Mouse (Mus musculus): ENCODE data around the gene Myh2. TPM values are rescaled to one million over a fixed set of nuclear protein-coding genes. Genes with fewer than 3 reads are reported as not detected.

Myh2 gene
- not detected in 2 replicates for polyA plus RNA-seq (2016; fragmentation: Nextera tagmentation; extraction: Ambion mirVana)

DNA sequence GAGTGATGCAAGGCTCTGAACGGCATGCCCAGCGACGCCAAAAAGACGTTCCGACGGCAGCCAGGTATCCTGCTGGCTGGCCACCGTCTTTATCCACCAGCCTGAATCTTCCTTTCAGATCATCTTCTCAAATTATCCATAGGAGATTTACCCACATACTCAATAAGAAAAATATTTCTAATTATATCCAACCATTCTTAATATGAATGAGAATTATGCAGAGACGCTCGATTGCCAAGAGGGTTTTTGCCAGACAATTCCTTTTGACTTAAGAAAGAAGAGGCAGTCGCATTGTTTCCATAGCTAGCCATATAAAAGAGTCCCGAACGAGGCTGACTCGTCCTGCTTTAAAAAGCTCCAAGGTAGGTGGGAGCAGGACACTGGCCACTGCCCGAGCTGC is at the start of gene Myh2:
TSS of gene Myh2 (plus strand) at position 301 of the 400 bp plus-strand sequence.
- Histone ChIP-seq H3K27me3 (ENCODE audit: low read depth, poor library complexity, severe bottlenecking) (no peaks in the 10 kb centered on the region), H3K4me3 (no peak within 1 kb of the TSS), H3K27ac (no peak within 1 kb of the TSS), H3K9me3 (replicated peaks) (no peaks in the 10 kb centered on the region), H3K36me3 (no peaks in the 10 kb centered on the region), H3K4me1 (no peaks in the 10 kb centered on the region)
- WGBS, result 86% methylated on average over 14 of the region's 14 CpGs
- no peak for DNase-seq (ENCODE audit: low spot score)

DNA sequence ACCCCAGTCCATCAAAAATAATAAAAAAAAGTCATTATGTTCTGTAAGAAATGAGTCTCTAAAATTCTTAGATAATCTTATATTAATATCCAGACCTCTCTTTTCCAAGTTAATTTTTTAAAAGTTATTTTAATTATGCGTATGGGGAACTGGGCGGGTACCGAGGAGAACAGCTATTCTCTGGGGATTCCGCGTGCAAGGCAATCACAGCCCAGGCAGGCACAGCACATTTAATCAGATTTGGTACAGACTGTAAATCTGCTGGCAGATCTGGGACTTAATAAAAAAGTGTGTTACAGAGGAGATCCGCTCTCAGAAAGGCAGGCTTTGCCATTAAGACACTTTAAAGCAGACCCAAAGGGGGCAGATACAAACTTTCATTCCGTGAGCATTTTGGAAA is 45.9 kb upstream of the Myh2 start:
- Histone ChIP-seq H3K27ac (no peak overlapping the region), H3K36me3 (no peaks in the 10 kb centered on the region), H3K4me1 (peaks cover 4% of the 10 kb centered on the region; the same call in 1 of the 2 replicates), H3K27me3 (ENCODE audit: low read depth, poor library complexity, severe bottlenecking) (no peaks in the 10 kb centered on the region), H3K9me3 (replicated peaks) (no peaks in the 10 kb centered on the region), H3K4me3 (no peak overlapping the region)
- no peak for DNase-seq (ENCODE audit: low spot score)
- WGBS, result 87% methylated on average over 7 of the region's 7 CpGs

DNA sequence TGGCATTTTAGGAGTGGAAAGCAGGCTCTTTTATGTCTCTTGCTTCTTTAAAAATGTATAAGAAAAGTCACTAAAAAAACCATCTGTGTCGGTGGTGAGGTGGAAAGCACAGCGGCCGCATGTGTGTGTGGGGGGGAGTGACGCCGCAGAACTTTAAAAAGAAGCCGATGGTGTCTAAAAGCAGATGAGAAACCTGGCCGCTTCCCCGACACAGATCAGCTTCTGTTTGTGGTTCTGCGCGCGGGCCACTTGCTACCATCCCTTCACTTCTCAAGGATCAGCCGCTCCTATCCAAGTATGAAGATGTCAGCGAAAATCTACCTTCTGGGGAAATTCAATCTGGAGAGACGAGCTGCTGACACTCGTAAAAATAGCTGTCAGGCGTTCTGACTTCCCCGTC is 45.5 kb upstream of the Myh2 start:
- Histone ChIP-seq H3K27me3 (ENCODE audit: low read depth, poor library complexity, severe bottlenecking) (no peaks in the 10 kb centered on the region), H3K36me3 (no peaks in the 10 kb centered on the region), H3K27ac (no peak overlapping the region), H3K4me1 (peaks cover 4% of the 10 kb centered on the region; the same call in 1 of the 2 replicates), H3K4me3 (no peak overlapping the region), H3K9me3 (replicated peaks) (no peaks in the 10 kb centered on the region)
- WGBS, result 73% methylated on average over 17 of the region's 17 CpGs
- DNase-seq (ENCODE audit: low spot score), result no peak

DNA sequence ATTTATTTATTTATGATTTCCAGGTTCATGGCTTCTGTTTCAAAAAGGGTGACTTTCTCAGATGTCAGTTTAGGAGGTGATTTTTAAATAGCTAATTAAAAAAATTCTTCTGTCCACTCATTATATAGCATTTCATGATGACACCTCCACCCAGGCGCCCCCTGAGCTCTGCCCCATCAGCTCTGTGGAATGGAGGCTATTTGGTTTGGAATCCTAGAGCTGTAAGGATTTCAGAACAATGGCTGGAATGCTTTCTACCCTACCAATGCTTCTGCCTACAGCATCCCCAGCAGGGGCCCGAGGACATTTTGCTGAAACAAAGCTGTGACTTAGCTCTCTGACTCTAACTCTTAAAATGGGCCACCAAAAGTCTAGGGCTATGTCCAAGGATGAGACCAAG is 37.3 kb upstream of the Myh2 start:
- Histone ChIP-seq H3K4me1 (no peaks in the 10 kb centered on the region), H3K36me3 (no peaks in the 10 kb centered on the region), H3K9me3 (replicated peaks) (no peaks in the 10 kb centered on the region), H3K27me3 (ENCODE audit: low read depth, poor library complexity, severe bottlenecking) (no peaks in the 10 kb centered on the region), H3K4me3 (no peak overlapping the region), H3K27ac (no peak overlapping the region)
- DNase-seq (ENCODE audit: low spot score), result no peak
- WGBS, result 89% methylated on average over 2 of the region's 2 CpGs

DNA sequence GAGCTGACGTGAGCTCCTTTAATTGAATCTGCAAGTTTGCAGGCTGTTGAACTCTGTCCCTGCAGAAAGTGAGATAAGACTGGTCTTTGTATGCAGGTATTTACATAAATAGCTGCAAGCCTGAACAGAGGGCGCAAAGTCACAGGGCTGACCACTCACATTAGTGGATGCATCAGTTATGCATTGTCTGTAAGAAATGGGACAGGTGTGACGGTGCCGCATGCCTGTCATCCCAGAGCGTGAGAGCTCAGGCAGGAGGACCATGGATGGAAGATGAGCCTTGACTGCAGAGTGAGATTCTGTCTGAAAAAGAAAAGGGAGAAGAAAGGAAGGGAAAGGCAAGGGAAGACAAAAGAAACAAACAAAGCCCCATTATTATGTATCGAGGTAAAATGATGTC is 36.2 kb upstream of the Myh2 start:
- WGBS, result 91% methylated on average over 6 of the region's 6 CpGs
- Histone ChIP-seq H3K27ac (no peak overlapping the region), H3K4me3 (no peak overlapping the region), H3K9me3 (replicated peaks) (no peaks in the 10 kb centered on the region), H3K36me3 (no peaks in the 10 kb centered on the region), H3K27me3 (ENCODE audit: low read depth, poor library complexity, severe bottlenecking) (no peaks in the 10 kb centered on the region), H3K4me1 (0 out of 2 replicates have a peak, but pooled peaks cover 2% of the 10 kb centered on the region)
- DNase-seq (ENCODE audit: low spot score), result no peak

DNA sequence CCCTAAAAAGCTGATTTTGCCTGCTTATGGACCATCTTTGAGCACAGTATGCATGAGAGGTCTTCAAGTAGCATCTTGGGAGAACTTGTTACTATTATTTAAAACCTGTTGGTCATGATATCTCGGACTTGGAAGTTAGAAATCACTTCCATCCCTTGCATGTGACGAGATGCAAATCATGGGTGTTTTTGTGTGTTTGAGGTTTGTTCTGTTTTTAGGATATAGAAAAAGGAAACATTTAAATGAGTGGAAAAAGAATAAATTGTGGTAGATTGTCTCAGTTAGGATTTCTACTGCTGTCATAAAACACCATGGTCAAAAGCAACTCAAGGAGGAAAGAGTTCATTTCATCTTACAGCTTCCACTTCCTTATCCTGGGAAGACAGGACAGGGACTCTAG is 35.3 kb upstream of the Myh2 start:
- Histone ChIP-seq H3K4me1 (0 out of 2 replicates have a peak, but pooled peaks cover 2% of the 10 kb centered on the region), H3K36me3 (no peaks in the 10 kb centered on the region), H3K9me3 (replicated peaks) (no peaks in the 10 kb centered on the region), H3K27me3 (ENCODE audit: low read depth, poor library complexity, severe bottlenecking) (no peaks in the 10 kb centered on the region), H3K27ac (no peak overlapping the region), H3K4me3 (no peak overlapping the region)
- WGBS, result 92% methylated on average over 2 of the region's 2 CpGs
- no peak for DNase-seq (ENCODE audit: low spot score)

DNA sequence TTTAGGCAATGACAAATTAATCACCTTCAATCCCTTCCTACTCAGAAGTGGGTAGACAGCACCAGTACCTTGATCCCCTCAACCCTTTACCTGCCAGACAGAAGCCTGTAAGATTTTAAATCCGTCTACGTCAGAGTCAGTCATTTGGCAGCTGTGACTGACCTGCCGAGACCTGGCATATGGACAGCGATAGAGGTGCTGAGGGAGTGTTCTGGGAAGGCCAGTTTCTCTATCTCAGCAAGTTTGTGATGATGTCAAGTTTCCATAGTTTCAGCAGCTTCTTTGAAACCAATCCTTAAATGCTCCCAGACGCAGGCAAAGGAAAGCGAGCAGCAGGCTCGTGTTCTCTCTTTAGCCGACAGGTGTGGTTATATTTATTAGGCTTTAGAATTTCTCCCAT is 31.3 kb upstream of the Myh2 start:
- 74% methylated on average over 8 of the region's 8 CpGs for whole genome bisulfite sequencing
- no peak for DNase-seq (ENCODE audit: low spot score)
- Histone ChIP-seq H3K9me3 (replicated peaks) (no peaks in the 10 kb centered on the region), H3K36me3 (no peaks in the 10 kb centered on the region), H3K4me3 (no peak overlapping the region), H3K4me1 (0 out of 2 replicates have a peak, but pooled peaks cover 2% of the 10 kb centered on the region), H3K27ac (no peak overlapping the region), H3K27me3 (ENCODE audit: low read depth, poor library complexity, severe bottlenecking) (no peaks in the 10 kb centered on the region)

DNA sequence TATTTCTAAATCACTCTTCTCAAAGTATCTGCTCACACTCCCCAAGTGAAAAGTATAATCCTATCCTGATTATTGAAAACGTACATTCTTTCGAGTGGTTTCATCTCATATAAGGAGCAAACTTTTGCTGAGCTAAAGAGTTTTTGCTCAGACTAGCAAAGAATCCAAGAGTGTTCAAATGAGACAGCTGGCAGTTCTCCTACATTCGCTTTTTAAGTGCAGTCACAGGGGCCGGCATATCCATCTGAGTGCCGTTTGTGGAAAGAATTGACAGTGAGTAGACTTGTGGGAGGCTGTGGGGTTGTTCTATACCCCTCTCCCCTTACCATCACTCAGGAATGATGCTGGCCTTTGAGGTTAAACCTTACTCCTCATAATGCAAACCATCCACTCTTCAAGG is 30.7 kb upstream of the Myh2 start:
- Histone ChIP-seq H3K9me3 (replicated peaks) (no peaks in the 10 kb centered on the region), H3K4me3 (no peak overlapping the region), H3K36me3 (no peaks in the 10 kb centered on the region), H3K27ac (no peak overlapping the region), H3K27me3 (ENCODE audit: low read depth, poor library complexity, severe bottlenecking) (no peaks in the 10 kb centered on the region), H3K4me1 (0 out of 2 replicates have a peak, but pooled peaks cover 2% of the 10 kb centered on the region)
- WGBS, result 83% methylated on average over 5 of the region's 5 CpGs
- DNase-seq (ENCODE audit: low spot score), result no peak

DNA sequence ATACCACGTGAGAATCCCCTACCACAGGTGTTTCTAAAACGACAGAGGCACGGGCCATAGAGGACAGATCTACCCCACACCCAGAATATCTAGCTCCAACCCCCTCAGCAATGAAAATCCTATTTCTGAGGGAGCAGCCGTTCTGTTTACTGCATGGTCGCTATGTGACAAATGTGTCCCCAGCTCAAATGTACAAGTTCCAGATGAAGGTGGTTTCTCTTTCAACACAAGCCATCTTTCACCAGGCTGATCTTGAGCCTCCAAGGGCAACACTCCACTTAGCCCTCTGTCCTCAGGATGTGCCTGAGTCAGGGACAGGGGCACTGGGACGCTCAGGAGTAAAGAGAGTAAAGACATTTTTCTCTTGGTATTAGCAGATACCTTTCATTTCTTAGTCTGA is 29.8 kb upstream of the Myh2 start:
- Histone ChIP-seq H3K27me3 (ENCODE audit: low read depth, poor library complexity, severe bottlenecking) (no peaks in the 10 kb centered on the region), H3K36me3 (no peaks in the 10 kb centered on the region), H3K4me3 (no peak overlapping the region), H3K27ac (no peak overlapping the region), H3K4me1 (0 out of 2 replicates have a peak, but pooled peaks cover 2% of the 10 kb centered on the region), H3K9me3 (replicated peaks) (no peaks in the 10 kb centered on the region)
- no peak for DNase-seq (ENCODE audit: low spot score)
- WGBS, result 83% methylated on average over 6 of the region's 6 CpGs

DNA sequence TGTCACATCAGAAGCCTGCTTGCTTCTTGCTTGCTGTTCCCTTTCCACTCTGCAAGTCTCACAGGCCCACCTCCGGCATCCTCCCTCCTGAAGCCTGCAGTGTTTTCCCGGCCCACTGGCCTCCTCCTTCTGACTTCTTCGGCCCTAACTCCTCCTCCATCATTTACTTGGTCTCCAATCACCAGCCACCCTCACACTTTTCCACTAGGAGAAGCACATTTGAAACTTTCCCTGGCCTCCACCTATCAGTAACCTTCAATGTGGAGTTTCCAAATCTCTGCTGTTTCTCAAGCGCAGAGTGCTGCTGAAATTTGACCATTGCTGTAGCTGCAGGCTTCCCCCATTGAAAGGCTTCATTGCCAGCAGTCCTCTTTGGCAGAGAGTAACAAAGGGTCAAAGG is 28.8 kb upstream of the Myh2 start:
- WGBS, result 58% methylated on average over 4 of the region's 4 CpGs

DNA sequence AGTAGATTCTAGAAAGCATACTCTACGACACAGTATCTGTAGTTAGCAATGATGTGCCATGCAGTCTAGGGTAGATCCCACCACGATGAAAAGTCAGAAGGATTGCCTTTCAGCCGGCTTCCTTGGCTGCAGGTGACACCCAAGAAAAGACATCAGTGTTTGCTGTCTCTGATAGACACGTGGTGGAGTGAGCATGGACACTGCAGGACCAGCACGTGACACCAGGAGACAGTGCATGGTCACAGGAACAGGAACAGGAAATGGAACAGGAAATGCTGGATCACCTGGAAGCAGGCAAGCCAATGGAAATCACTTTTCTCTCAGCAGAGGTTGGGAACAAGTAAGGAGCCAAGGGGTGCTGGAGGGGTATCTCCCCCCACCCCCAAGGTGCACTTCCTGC is 27.8 kb upstream of the Myh2 start:
- Histone ChIP-seq H3K36me3 (no peaks in the 10 kb centered on the region), H3K27me3 (ENCODE audit: low read depth, poor library complexity, severe bottlenecking) (no peaks in the 10 kb centered on the region), H3K9me3 (replicated peaks) (no peaks in the 10 kb centered on the region), H3K27ac (no peak overlapping the region), H3K4me3 (no peak overlapping the region), H3K4me1 (0 out of 2 replicates have a peak, but pooled peaks cover 2% of the 10 kb centered on the region)
- no peak for DNase-seq (ENCODE audit: low spot score)
- 84% methylated on average over 5 of the region's 5 CpGs for WGBS

More for the DNA sequence above, 28.8 kb upstream of the Myh2 start:
- Histone ChIP-seq H3K9me3 (replicated peaks) (no peaks in the 10 kb centered on the region), H3K36me3 (no peaks in the 10 kb centered on the region), H3K4me3 (no peak overlapping the region), H3K27ac (no peak overlapping the region), H3K4me1 (0 out of 2 replicates have a peak, but pooled peaks cover 2% of the 10 kb centered on the region), H3K27me3 (ENCODE audit: low read depth, poor library complexity, severe bottlenecking) (no peaks in the 10 kb centered on the region)
- no peak for DNase-seq (ENCODE audit: low spot score)

DNA sequence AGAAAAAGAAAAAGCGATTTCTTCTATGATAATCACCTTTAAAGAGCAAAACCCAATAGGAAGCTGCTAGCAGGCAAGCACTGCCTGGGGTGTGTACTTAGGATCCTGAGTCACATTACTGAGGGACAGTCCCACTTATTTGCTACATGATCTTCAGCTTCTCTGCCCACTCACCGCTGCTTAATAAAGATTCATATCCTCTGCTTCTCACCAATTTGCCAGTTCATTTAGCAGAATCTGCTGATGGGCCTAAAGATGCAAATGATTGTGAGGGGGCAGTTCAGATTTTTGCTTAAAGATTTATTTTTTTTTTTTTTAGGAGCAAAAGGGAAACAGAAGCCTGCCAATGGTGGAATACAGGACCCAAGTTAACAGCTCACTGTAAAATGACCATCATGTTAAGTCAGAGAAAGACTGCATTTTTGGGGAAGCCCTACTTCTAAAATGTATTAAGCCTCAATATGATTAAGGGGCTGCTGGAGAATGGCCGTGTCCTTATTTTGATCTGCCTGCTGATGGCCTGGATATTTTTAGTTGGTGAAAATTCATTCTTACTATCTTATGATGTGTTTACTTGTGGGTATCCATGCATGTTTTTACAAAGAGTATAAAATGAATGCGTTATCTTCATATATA is 26.8 kb upstream of the Myh2 start:
- Histone ChIP-seq H3K27me3 (ENCODE audit: low read depth, poor library complexity, severe bottlenecking) (no peaks in the 10 kb centered on the region), H3K36me3 (no peaks in the 10 kb centered on the region), H3K27ac (no peak overlapping the region), H3K4me3 (no peak overlapping the region), H3K4me1 (0 out of 2 replicates have a peak, but pooled peaks cover 2% of the 10 kb centered on the region), H3K9me3 (replicated peaks) (no peaks in the 10 kb centered on the region)
- no peak for DNase-seq (ENCODE audit: low spot score)
- 89% methylated on average over 4 of the region's 4 CpGs for WGBS

DNA sequence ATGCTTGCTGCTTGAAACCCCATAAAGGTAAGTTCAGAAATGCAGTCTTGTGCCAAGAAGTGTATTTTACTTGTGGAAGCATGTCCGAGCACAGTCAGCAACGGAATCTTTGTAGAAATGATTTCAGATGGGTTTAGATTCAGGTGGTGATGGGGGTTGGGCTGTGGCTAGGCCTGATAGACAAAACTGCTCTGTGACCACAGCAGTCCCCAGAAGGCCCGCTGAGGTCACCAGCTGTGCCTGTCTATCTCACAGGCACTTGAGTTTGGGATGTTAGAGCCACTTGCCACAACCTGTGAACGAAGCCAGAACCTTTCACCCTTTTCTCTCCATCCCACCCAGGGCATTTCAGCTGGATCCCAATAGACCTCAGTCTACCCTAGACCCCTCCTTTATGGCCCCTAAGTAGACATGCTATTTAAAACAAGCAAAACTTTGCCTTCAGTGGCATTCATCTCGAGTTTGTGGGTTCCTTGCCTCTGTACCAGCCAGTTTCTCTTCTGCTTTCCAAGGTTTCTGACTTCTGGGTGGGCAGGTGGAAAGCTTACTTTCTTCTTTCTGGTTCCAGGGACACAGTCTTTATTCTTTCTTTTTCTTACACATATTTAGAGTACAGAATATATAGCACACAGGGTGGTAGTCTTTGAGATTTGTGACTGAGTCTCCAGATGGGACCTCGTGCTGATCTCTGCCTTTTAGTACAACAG is 26.1 kb upstream of the Myh2 start:
- H3K27me3 ChIP-seq (ENCODE audit: low read depth, poor library complexity, severe bottlenecking), result no peaks in the 10 kb centered on the region
- no peaks in the 10 kb centered on the region for H3K36me3 ChIP-seq
- H3K9me3 ChIP-seq (replicated peaks), result no peaks in the 10 kb centered on the region
- DNase-seq (ENCODE audit: low spot score), result no peak
- H3K4me1 ChIP-seq, result no peaks in the 10 kb centered on the region
- no peak overlapping the region for H3K4me3 ChIP-seq
- H3K27ac ChIP-seq, result no peak overlapping the region
- 71% methylated on average over 6 of the region's 6 CpGs for WGBS

All from limb, embryonic 10.5 days (tissue).